Mouse (Mus musculus): ENCODE measurements around the gene Zfp523.

GRCm38 (mm10) chr17:28135496-28135895, 41.4 kb upstream of the Zfp523 start:
- TF ChIP-seq CTCF (IDR thresholded peaks at IDR 0.05; ENCODE audit: borderline replicate concordance, insufficient read depth, low read length) (no peak), POLR2A (IDR thresholded peaks at IDR 0.05; ENCODE audit: low read depth, low read length) (no peak)
